Mouse (Mus musculus): ENCODE results near the gene Ncoa1. TPM values are rescaled to one million over a fixed set of nuclear protein-coding genes. Genes with fewer than 3 reads are reported as not detected.

Ncoa1 gene
- total and polyA plus RNA-seq, 3 experiments: 16.4 to 32.6 (median 30.2) TPM

DNA sequence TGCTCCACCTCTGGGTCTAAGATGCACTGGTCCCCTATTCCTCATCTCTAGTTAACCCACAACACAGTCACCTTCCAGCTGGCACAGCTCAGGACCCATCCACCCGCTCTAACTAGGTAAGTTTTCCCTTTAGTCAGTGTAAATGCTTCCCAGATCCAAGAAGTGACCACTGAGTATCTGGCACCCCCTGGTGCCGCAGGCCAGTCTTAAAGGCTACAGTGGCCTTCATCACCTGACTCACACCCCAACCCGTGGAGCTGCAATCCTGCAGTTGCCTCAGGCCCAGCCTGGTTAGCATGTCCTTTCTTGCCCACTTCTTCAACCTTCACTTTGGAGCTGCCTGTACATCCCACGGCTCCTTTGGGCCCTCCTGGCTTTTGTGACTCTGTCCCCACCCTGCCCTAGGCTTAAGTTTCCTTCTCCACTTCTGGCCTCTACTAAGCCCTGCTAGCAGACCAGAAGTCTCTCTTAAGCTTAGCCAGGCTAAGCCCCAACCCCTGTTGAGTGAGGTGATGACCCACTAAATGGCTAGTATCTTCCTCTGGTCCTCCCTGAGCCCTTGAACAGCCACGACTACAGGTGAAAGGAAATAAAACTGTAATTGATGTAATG lies 120.0 kb downstream of the Ncoa1 start:
- H3K4me3 ChIP-seq: no peak overlapping the region
- H3K36me3 ChIP-seq (ENCODE audit: control insufficient read depth, insufficient read depth, low read length): no peaks in the 10 kb centered on the region; the same call in 1 of the 2 replicates
- DNase-seq: no peak
- H3K9ac ChIP-seq (ENCODE audit: low read depth, low read length): no peak overlapping the region
- 88% methylated on average over 5 of the region's 5 CpGs for WGBS
- H3K4me1 ChIP-seq (ENCODE audit: control insufficient read depth, insufficient read depth, low read length): peaks cover 2% of the 10 kb centered on the region
- H3K27ac ChIP-seq: no peak overlapping the region
- TF ChIP-seq POLR2A (IDR thresholded peaks at IDR 0.05; ENCODE audit: insufficient read depth, low read depth, low read length) (no peak), CTCF (IDR thresholded peaks at IDR 0.05) (no peak), EP300 (IDR thresholded peaks at IDR 0.05; ENCODE audit: insufficient read depth, low read depth, low read length) (no peak)
- no peaks in the 10 kb centered on the region for H3K79me2 ChIP-seq (replicated peaks; ENCODE audit: control insufficient read depth, insufficient read depth, low read length)
- H3K27me3 ChIP-seq (ENCODE audit: control insufficient read depth, insufficient read depth, low read length): no peaks in the 10 kb centered on the region
- intact Hi-C loops (cut with DNase I): no loop called here

DNA sequence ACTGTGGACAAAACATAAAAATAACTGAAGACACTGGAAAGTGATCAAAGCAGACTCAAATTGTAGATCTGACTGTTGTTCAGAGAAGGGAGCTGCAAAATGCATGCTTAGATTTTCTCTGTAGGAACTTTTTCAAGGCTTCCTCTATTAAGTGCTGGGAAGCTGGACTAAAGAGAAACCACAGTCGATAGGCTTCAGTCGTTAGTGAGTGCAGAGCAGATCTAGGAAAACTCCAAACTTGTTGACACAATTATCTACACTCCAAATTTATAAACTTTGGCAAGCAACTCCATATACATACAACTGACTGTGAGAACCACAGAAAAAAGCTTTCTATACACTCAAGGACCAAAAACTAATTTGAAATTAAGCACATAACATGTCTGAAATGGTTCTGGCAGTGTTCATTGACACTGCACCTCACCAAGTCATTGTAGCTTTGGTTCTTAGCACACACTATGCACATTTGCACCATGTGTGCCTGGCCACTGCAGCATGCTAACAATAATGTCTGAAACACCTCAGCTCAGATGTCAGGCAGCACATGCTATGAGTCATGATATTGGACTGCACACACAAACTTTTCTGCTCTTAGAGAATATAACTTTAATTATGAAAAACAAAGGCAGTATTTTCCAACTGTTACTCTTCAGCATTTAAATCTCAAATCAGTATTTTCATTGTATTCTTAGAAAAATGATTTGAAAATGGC lies 121.8 kb downstream of the Ncoa1 start:
- no peaks in the 10 kb centered on the region; the same call in 1 of the 2 replicates for H3K36me3 ChIP-seq (ENCODE audit: control insufficient read depth, insufficient read depth, low read length)
- H3K4me3 ChIP-seq: no peak overlapping the region
- H3K9ac ChIP-seq (ENCODE audit: low read depth, low read length): no peak overlapping the region
- no peaks in the 10 kb centered on the region for H3K27me3 ChIP-seq (ENCODE audit: control insufficient read depth, insufficient read depth, low read length)
- DNase-seq: no peak
- TF ChIP-seq EP300 (IDR thresholded peaks at IDR 0.05; ENCODE audit: insufficient read depth, low read depth, low read length): no peak
- TF ChIP-seq CTCF (IDR thresholded peaks at IDR 0.05): no peak
- no peak for TF ChIP-seq POLR2A (IDR thresholded peaks at IDR 0.05; ENCODE audit: insufficient read depth, low read depth, low read length)
- H3K4me1 ChIP-seq (ENCODE audit: control insufficient read depth, insufficient read depth, low read length): peaks cover 2% of the 10 kb centered on the region
- 39% methylated on average over 2 of the region's 2 CpGs for WGBS
- H3K27ac ChIP-seq: no peak overlapping the region
- intact Hi-C loops (cut with DNase I): no loop called here
- no peaks in the 10 kb centered on the region for H3K79me2 ChIP-seq (replicated peaks; ENCODE audit: control insufficient read depth, insufficient read depth, low read length)

DNA sequence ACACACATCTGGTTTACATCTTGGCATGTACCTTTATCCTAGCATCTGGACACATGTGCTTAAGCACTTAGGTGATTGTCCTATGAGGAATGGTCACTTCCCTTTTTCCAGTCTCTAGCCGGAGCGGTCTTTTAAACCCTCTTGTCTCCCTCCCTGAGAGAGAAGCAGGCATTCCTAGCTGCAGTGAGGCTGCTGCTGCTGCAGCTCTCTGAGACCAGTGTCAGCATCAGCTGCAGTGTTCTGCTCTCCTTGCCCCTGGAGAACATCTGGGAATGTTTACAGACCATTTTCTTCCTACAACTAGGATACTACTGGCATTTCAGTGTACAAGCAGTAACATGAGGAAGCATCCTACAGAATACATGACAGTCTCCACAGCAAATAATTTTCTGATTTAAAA lies 133.8 kb downstream of the Ncoa1 start:
- no peaks in the 10 kb centered on the region for H3K27me3 ChIP-seq (ENCODE audit: control insufficient read depth, insufficient read depth, low read length)
- no peaks in the 10 kb centered on the region for H3K36me3 ChIP-seq (ENCODE audit: control insufficient read depth, insufficient read depth, low read length)
- DNase-seq: no peak
- H3K9ac ChIP-seq (ENCODE audit: low read depth, low read length): no peak overlapping the region
- H3K4me1 ChIP-seq (ENCODE audit: control insufficient read depth, insufficient read depth, low read length): no peaks in the 10 kb centered on the region; the same call in 1 of the 2 replicates
- no peak overlapping the region for H3K27ac ChIP-seq
- TF ChIP-seq CTCF (IDR thresholded peaks at IDR 0.05): no peak
- TF ChIP-seq POLR2A (IDR thresholded peaks at IDR 0.05; ENCODE audit: insufficient read depth, low read depth, low read length): no peak
- no peak for TF ChIP-seq EP300 (IDR thresholded peaks at IDR 0.05; ENCODE audit: insufficient read depth, low read depth, low read length)
- no peak overlapping the region for H3K4me3 ChIP-seq
- 66% methylated on average over 2 of the region's 2 CpGs for WGBS
- no peaks in the 10 kb centered on the region for H3K79me2 ChIP-seq (replicated peaks; ENCODE audit: control insufficient read depth, insufficient read depth, low read length)
- intact Hi-C loops (cut with DNase I): no loop called here

DNA sequence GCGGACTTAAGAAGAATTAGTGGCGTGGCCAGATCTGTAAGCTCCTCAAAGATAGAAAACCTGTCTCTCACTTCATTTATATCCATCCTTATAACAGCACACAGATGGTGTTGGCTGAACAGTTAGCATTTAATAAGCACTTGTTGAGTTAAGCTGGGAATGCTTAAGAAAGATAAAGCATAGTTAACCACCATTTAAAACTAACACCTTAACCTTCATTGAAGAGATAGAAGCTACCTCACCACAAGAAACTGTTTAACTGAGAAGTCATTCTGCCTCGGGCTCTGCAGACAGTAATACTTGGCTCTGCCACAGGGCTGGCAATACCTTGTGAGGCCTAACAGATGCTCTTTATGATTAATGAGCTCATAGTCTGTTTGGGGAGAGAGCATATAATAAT lies 134.9 kb downstream of the Ncoa1 start:
- Histone ChIP-seq H3K4me1 (ENCODE audit: control insufficient read depth, insufficient read depth, low read length) (no peaks in the 10 kb centered on the region; the same call in 1 of the 2 replicates), H3K9ac (ENCODE audit: low read depth, low read length) (no peak overlapping the region), H3K79me2 (replicated peaks; ENCODE audit: control insufficient read depth, insufficient read depth, low read length) (no peaks in the 10 kb centered on the region), H3K36me3 (ENCODE audit: control insufficient read depth, insufficient read depth, low read length) (no peaks in the 10 kb centered on the region), H3K4me3 (no peak overlapping the region), H3K27ac (no peak overlapping the region), H3K27me3 (ENCODE audit: control insufficient read depth, insufficient read depth, low read length) (no peaks in the 10 kb centered on the region)
- TF ChIP-seq POLR2A (IDR thresholded peaks at IDR 0.05; ENCODE audit: insufficient read depth, low read depth, low read length): no peak
- no peak for TF ChIP-seq CTCF (IDR thresholded peaks at IDR 0.05)
- no peak for TF ChIP-seq EP300 (IDR thresholded peaks at IDR 0.05; ENCODE audit: insufficient read depth, low read depth, low read length)
- no peak for DNase-seq
- 81% methylated on average over 3 of the region's 3 CpGs for WGBS
- intact Hi-C loops (cut with DNase I): no loop called here

DNA sequence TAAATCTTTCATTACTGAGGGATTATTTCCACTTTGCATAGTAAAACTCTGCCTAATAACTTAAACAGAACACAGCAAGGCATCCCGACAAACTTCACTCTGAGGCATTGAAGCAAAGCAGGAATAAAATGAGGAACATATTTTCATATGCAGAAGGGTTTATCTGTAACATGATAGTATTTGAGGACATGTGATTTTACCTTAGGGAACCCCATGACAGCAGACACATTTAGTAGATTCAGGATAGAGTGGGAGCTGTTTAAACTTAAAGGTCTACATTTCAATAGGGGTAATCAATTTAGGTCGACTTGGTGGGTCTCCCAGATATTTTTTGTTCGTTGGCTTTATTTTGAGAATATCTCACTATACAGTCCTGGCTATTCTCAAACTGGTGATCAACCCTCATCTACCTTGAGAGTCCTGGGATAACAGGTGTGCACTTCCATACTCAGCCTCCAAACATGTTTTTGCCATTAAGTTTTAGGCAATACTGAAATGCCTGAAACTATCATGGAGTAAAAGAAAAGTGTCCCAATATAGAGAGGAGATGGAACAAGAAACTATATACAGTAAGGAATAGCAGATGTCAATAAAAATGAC lies 136.6 kb downstream of the Ncoa1 start:
- TF ChIP-seq EP300 (IDR thresholded peaks at IDR 0.05; ENCODE audit: insufficient read depth, low read depth, low read length): no peak
- TF ChIP-seq POLR2A (IDR thresholded peaks at IDR 0.05; ENCODE audit: insufficient read depth, low read depth, low read length): no peak
- TF ChIP-seq CTCF (IDR thresholded peaks at IDR 0.05): no peak
- Histone ChIP-seq H3K27ac (no peak overlapping the region), H3K4me1 (ENCODE audit: control insufficient read depth, insufficient read depth, low read length) (no peaks in the 10 kb centered on the region; the same call in 1 of the 2 replicates), H3K4me3 (no peak overlapping the region), H3K79me2 (replicated peaks; ENCODE audit: control insufficient read depth, insufficient read depth, low read length) (no peaks in the 10 kb centered on the region), H3K27me3 (ENCODE audit: control insufficient read depth, insufficient read depth, low read length) (no peaks in the 10 kb centered on the region), H3K9ac (ENCODE audit: low read depth, low read length) (no peak overlapping the region), H3K36me3 (ENCODE audit: control insufficient read depth, insufficient read depth, low read length) (no peaks in the 10 kb centered on the region)
- WGBS: 79% methylated on average over 3 of the region's 3 CpGs
- DNase-seq: no peak
- intact Hi-C loops (cut with DNase I): no loop called here

DNA sequence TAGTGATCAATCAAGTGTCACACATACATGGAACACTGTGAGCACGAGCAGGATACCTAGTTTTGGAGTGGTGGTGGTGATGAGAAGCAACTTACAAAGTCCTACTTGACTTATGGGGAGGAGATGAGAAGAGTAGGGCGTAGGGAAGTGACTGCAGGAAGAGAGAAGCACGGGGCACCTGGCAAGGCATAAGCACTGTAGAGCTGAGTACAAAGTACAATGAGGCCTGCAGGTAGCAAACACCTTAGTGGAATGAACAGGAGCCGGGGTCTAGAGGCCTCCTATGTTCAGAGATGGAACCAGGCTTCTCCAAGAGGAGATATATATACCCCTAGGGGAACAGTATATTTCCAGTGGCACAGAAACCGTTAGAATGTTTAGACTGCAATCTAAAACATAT lies 153.4 kb downstream of the Ncoa1 start:
- intact Hi-C loops (cut with DNase I): no loop called here
- no peak overlapping the region for H3K4me3 ChIP-seq
- 87% methylated on average over 5 of the region's 5 CpGs for WGBS
- no peaks in the 10 kb centered on the region for H3K27me3 ChIP-seq (ENCODE audit: control insufficient read depth, insufficient read depth, low read length)
- no peak overlapping the region for H3K9ac ChIP-seq (ENCODE audit: low read depth, low read length)
- H3K4me1 ChIP-seq (ENCODE audit: control insufficient read depth, insufficient read depth, low read length): no peaks in the 10 kb centered on the region
- H3K79me2 ChIP-seq (replicated peaks; ENCODE audit: control insufficient read depth, insufficient read depth, low read length): no peaks in the 10 kb centered on the region
- H3K36me3 ChIP-seq (ENCODE audit: control insufficient read depth, insufficient read depth, low read length): peaks cover 2% of the 10 kb centered on the region; the same call in 1 of the 2 replicates
- H3K27ac ChIP-seq: no peak overlapping the region
- DNase-seq: no peak
- TF ChIP-seq POLR2A (IDR thresholded peaks at IDR 0.05; ENCODE audit: insufficient read depth, low read depth, low read length) (no peak), CTCF (IDR thresholded peaks at IDR 0.05) (no peak), EP300 (IDR thresholded peaks at IDR 0.05; ENCODE audit: insufficient read depth, low read depth, low read length) (no peak)

Data from heart, adult 2 months (tissue).